Mouse (Mus musculus): Measurements from ENCODE around the gene Nol10. TPM values are rescaled to one million over a fixed set of nuclear protein-coding genes. Genes with fewer than 3 reads are reported as not detected.

The Nol10 gene
- 15.0 and 16.8 TPM in 2 replicates for polyA plus RNA-seq (2015; fragmentation: Nextera tagmentation; extraction: Ambion mirVana)

DNA sequence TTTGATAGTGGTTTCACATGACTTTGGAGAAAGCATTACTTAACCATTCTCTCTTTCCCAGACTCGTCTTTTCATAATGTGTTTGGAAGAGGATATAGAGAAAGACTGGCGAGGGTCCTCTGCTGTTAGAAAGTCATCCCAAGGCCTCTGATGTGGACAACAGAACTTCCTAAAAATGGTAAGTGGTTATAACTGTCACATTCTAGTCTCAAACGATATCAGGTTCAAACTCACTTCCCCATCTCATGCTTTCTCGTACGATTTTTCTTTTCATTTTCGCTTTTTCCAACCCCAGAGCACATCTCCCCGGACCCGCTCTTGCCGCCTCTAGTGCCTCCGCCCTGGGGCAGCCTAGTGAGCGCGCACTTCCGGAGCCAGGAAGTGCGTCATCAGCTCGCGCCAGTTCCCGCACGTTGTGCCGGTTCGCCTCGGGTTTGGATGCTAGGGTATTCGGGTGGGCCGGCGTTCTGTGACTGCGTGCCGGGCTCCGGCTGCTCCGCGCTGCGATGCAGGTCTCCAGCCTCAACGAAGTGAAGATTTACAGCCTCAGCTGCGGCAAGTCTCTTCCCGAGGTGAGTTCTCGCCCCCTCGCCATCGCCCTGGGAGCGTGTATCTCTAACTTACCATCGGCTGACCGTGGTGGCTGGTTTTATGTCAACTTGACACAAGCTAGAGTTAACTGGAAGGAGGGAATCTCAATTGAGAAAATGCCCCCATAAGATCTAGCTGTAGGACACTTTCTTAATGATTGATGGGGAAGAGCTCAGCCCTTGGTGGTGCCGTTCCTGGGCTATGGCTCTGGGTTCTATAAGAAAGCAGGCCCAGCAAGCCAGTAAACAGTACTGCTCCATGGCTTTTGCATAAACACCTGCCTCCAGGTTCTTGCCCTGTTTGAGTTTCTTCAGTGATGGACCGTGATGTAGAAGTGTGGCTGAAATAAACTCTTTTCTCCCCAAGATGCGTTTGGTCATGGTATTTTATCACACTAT lies at the start of gene Nol10:
Gene Nol10 (plus strand): TSS at position 411 of the 989 bp plus-strand sequence.
- Histone ChIP-seq H3K9ac (ENCODE audit: low read depth, low read length) (peak within 1 kb of the TSS; percentile 71), H3K27me3 (ENCODE audit: insufficient read depth, low read length) (no peaks in the 10 kb centered on the region), H3K4me1 (replicated peaks; ENCODE audit: insufficient read depth, low read length) (0 out of 2 replicates have a peak, but pooled peaks cover 5% of the 10 kb centered on the region), H3K4me2 (ENCODE audit: low read length) (peak within 1 kb of the TSS; percentile 90), H3K36me3 (ENCODE audit: insufficient read depth, low read length) (no peaks in the 10 kb centered on the region), H3K27ac (peak within 1 kb of the TSS; percentile 64), H3K4me3 (replicated peaks; ENCODE audit: low read depth, low read length) (peak within 1 kb of the TSS; percentile 86), H3K9me3 (replicated peaks; ENCODE audit: low read length) (no peaks in the 10 kb centered on the region)
- TF ChIP-seq CTCF (IDR thresholded peaks at IDR 0.05; ENCODE audit: low read depth) = no peak
- 1% methylated on average over 42 of the region's 42 CpGs for WGBS
- peak; percentile 97 for ATAC-seq (replicated peaks; ENCODE audit: low FRiP score, low read depth)
- DNase-seq (ENCODE audit: low spot score) = peak; percentile 91

- H3K27ac ChIP-seq = no peak overlapping the region
- no peaks in the 10 kb centered on the region for H3K4me1 ChIP-seq (replicated peaks; ENCODE audit: insufficient read depth, low read length)
- no peak overlapping the region for H3K4me3 ChIP-seq (replicated peaks; ENCODE audit: low read depth, low read length)
- H3K4me2 ChIP-seq (ENCODE audit: low read length) = no peak overlapping the region
- 97% methylated on average over 1 of the region's 1 CpGs for WGBS
- H3K9ac ChIP-seq (ENCODE audit: low read depth, low read length) = no peak overlapping the region
- DNase-seq (ENCODE audit: low spot score) = no peak
- no peak for TF ChIP-seq CTCF (IDR thresholded peaks at IDR 0.05; ENCODE audit: low read depth)
- no peak for ATAC-seq (replicated peaks; ENCODE audit: low FRiP score, low read depth)
- no peaks in the 10 kb centered on the region for H3K9me3 ChIP-seq (replicated peaks; ENCODE audit: low read length)
- H3K27me3 ChIP-seq (ENCODE audit: insufficient read depth, low read length) = no peaks in the 10 kb centered on the region
- no peaks in the 10 kb centered on the region for H3K36me3 ChIP-seq (ENCODE audit: insufficient read depth, low read length)
Observed at GRCm38 (mm10) chr12:17299902-17300301, 48.4 kb upstream of the Nol10 start.

DNA sequence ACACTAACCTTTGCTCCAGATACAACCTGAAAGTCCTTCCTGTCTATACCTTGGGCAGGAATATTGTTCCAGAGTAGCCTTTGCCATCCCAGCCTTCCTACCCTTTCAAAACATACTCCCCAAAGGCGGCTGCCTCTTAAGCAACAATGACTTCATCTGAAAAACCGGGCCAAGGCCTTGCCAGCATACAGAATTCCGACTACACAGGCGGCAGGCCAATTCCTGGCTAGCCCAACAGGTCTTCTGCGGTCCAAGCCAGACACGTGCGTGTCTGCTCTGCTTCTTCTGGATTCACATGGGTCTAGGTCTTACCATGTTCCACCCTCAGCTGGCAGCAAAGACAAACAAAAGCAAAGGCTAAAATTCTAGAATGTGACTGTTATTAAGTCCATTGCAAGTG lies 42.8 kb upstream of the Nol10 start:
- Histone ChIP-seq H3K36me3 (ENCODE audit: insufficient read depth, low read length) (no peaks in the 10 kb centered on the region), H3K27ac (no peak overlapping the region), H3K9me3 (replicated peaks; ENCODE audit: low read length) (no peaks in the 10 kb centered on the region), H3K27me3 (ENCODE audit: insufficient read depth, low read length) (no peaks in the 10 kb centered on the region), H3K9ac (ENCODE audit: low read depth, low read length) (no peak overlapping the region), H3K4me3 (replicated peaks; ENCODE audit: low read depth, low read length) (no peak overlapping the region), H3K4me2 (ENCODE audit: low read length) (no peak overlapping the region), H3K4me1 (replicated peaks; ENCODE audit: insufficient read depth, low read length) (no peaks in the 10 kb centered on the region)
- DNase-seq (ENCODE audit: low spot score) (no peak), ATAC-seq (replicated peaks; ENCODE audit: low FRiP score, low read depth) (no peak)
- WGBS = 91% methylated on average over 7 of the region's 7 CpGs
- no peak for TF ChIP-seq CTCF (IDR thresholded peaks at IDR 0.05; ENCODE audit: low read depth)

DNA sequence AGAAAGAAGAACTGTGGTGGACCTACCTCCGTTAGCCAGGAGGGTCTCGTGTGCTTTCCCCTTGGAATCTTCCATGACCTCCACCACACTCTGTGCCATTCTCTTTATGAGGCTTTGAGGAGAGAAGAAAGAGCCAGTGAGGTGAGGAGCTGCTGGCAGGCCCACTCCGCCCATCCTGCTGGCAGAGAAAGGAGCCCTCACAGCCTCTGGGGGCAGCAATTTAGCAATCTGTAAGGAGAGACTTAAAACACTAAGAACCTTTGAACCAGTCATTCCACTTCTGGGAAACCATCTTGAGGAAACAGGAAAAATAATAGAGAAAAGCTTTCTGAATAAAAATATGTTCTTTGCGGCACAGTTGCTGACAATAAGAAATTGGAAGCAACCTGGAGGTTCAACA lies 40.0 kb upstream of the Nol10 start:
- Histone ChIP-seq H3K27ac (no peak overlapping the region), H3K9me3 (replicated peaks; ENCODE audit: low read length) (no peaks in the 10 kb centered on the region), H3K9ac (ENCODE audit: low read depth, low read length) (no peak overlapping the region), H3K4me3 (replicated peaks; ENCODE audit: low read depth, low read length) (no peak overlapping the region), H3K36me3 (ENCODE audit: insufficient read depth, low read length) (no peaks in the 10 kb centered on the region), H3K4me1 (replicated peaks; ENCODE audit: insufficient read depth, low read length) (no peaks in the 10 kb centered on the region), H3K4me2 (ENCODE audit: low read length) (no peak overlapping the region), H3K27me3 (ENCODE audit: insufficient read depth, low read length) (no peaks in the 10 kb centered on the region)
- WGBS = 47% methylated on average over 4 of the region's 4 CpGs
- TF ChIP-seq CTCF (IDR thresholded peaks at IDR 0.05; ENCODE audit: low read depth) = no peak
- no peak for ATAC-seq (replicated peaks; ENCODE audit: low FRiP score, low read depth)
- peak; percentile 4 for DNase-seq (ENCODE audit: low spot score)

DNA sequence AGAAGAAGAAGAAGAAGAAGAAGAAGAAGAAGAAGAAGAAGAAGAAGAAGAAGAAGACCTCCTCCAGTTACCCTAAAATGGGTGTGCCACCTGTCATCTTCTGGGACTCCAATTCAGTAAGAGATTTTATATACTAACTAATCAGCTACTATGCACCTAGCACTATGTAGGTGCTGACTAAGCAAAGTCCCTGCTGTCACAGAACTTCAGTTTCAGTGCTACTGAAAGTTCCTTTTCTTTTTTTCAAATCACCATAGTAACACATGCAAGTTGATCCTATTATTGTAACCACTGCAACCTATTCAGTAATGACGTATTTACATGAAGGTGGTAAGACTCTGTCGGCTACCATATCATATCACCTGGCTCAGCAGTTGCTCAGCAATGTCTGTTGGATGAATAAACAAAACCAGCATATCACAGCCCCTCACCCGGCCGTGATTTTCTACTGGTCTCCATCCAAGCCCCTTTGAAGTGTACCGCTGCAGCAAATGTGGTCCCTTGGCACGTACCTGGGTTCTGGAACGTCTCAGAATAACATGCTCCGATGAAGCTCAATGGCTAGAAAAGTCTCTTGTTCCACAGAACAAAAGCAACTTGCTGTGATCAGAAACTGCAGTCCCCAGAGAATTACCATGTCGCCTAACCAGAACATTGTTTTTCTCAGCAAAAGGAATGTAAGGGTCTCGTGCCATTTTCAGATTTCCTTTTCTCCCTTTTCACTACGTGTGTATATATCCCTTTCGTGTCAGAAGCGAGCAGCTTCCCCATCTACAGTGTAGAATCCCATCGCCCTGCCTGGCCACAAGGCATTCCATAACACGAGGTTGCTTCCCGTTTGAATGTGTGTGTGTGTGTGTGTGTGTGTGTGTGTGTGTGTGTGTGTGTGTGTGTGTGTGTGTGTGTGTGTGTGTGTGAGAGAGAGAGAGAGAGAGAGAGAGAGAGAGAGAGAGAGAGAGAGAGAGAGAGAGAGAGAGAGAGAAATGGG lies 37.1 kb upstream of the Nol10 start:
- Histone ChIP-seq H3K27me3 (ENCODE audit: insufficient read depth, low read length) (no peaks in the 10 kb centered on the region), H3K9ac (ENCODE audit: low read depth, low read length) (no peak overlapping the region), H3K4me3 (replicated peaks; ENCODE audit: low read depth, low read length) (no peak overlapping the region), H3K36me3 (ENCODE audit: insufficient read depth, low read length) (no peaks in the 10 kb centered on the region), H3K9me3 (replicated peaks; ENCODE audit: low read length) (no peaks in the 10 kb centered on the region), H3K27ac (no peak overlapping the region), H3K4me1 (replicated peaks; ENCODE audit: insufficient read depth, low read length) (no peaks in the 10 kb centered on the region), H3K4me2 (ENCODE audit: low read length) (no peak overlapping the region)
- 58% methylated on average over 16 of the region's 16 CpGs for WGBS
- TF ChIP-seq CTCF (IDR thresholded peaks at IDR 0.05; ENCODE audit: low read depth) = no peak
- DNase-seq (ENCODE audit: low spot score) (no peak), ATAC-seq (replicated peaks; ENCODE audit: low FRiP score, low read depth) (no peak)

DNA sequence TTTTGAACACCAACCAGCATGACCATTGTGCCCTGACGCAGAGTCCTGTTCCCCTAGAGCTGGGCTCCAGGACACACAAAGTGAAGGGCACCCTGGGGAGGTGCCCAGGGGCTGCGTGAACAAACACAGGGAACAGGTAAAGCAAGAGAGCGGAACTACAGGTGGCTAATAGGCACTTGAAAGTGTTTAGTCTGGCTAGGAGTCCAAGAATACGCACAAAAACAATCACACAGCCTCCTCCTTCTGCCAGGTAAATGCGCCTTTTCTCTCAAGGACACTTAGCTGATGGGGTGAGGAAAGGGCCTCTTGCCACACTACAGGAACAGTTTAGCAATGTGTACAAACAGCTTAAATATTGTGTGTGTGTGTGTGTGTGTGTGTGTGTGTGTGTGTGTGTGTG lies 32.2 kb upstream of the Nol10 start:
- WGBS = 86% methylated on average over 5 of the region's 5 CpGs
- Histone ChIP-seq H3K4me2 (ENCODE audit: low read length) (no peak overlapping the region), H3K36me3 (ENCODE audit: insufficient read depth, low read length) (no peaks in the 10 kb centered on the region), H3K9ac (ENCODE audit: low read depth, low read length) (no peak overlapping the region), H3K4me1 (replicated peaks; ENCODE audit: insufficient read depth, low read length) (0 out of 2 replicates have a peak, but pooled peaks cover 3% of the 10 kb centered on the region), H3K9me3 (replicated peaks; ENCODE audit: low read length) (no peaks in the 10 kb centered on the region), H3K4me3 (replicated peaks; ENCODE audit: low read depth, low read length) (no peak overlapping the region), H3K27ac (no peak overlapping the region), H3K27me3 (ENCODE audit: insufficient read depth, low read length) (no peaks in the 10 kb centered on the region)
- ATAC-seq (replicated peaks; ENCODE audit: low FRiP score, low read depth) (no peak), DNase-seq (ENCODE audit: low spot score) (no peak)
- TF ChIP-seq CTCF (IDR thresholded peaks at IDR 0.05; ENCODE audit: low read depth) = no peak

All from kidney, postnatal 0 days (tissue).